Mouse (Mus musculus) C2C12 (cell line): ENCODE results near the gene Adssl1.

ENCODE experiments used
- CEBPB ChIP-seq: IDR thresholded peaks from one replicate; pipeline ENCODE4 v1.6.1; 2011; ENCODE audit warnings: low read depth, mild to moderate bottlenecking, control low read depth, moderate library complexity
- CTCF ChIP-seq: IDR thresholded peaks from one replicate; pipeline ENCODE4 v1.5.1; 2011; ENCODE audit not compliant: control insufficient read depth, insufficient read depth, insufficient read length
- FOSL1 ChIP-seq: IDR thresholded peaks from one replicate; pipeline ENCODE4 v1.8.0; 2011; ENCODE audit warnings: mild to moderate bottlenecking, low read length; ENCODE audit not compliant: poor library complexity, insufficient read depth, severe bottlenecking
- MAX ChIP-seq: IDR thresholded peaks from one replicate; pipeline ENCODE4 v1.6.1; 2011; ENCODE audit warnings: mild to moderate bottlenecking, control low read depth
- MYOG ChIP-seq: IDR thresholded peaks from one replicate; pipeline ENCODE4 v1.6.1; 2011; ENCODE audit not compliant: control insufficient read depth, insufficient read length; ENCODE audit errors: extremely low read depth
- USF1 ChIP-seq: IDR thresholded peaks from one replicate; pipeline ENCODE4 v1.6.1; 2011; ENCODE audit warnings: low read depth, mild to moderate bottlenecking, control low read depth, moderate library complexity

GRCm38 (mm10) chr12:112570160-112570559, 49.7 kb upstream of the Adssl1 start:
- no peak for TF ChIP-seq CTCF
- no peak for TF ChIP-seq MAX
- no peak for TF ChIP-seq MYOG
- no peak for TF ChIP-seq CEBPB
- TF ChIP-seq FOSL1 = no peak
- TF ChIP-seq USF1 = no peak
